37 mouse cellular contexts compared by ENCODE assay signal in genomic region chr1:81092056-81092455, GRCm38 (mm10). TPM values are rescaled to one million over a fixed set of nuclear protein-coding genes. Genes with fewer than 3 reads are reported as not detected.
"Had no signal": no experiment of that assay in that cellular context is flagged by ENCODE, and none has a peak within 500 bp of the region (broad histone marks: within the 10 kb centered on the region; RNA-seq: fewer than 3 reads in every experiment).

No protein-coding gene starts in this region.

- H3K4me1 ChIP-seq: limb, embryonic 10.5 days; limb, embryonic 12.5 days; limb, embryonic 13.5 days; limb, embryonic 15.5 days; liver, embryonic 12.5 days; liver, embryonic 13.5 days; liver, embryonic 15.5 days; lung, embryonic 15.5 days; megakaryocyte, embryonic 14.5 days; midbrain, embryonic 12.5 days had no signal

- H3K9me3 ChIP-seq: limb, embryonic 10.5 days; limb, embryonic 12.5 days; limb, embryonic 13.5 days; limb, embryonic 15.5 days; liver, embryonic 12.5 days; liver, embryonic 13.5 days; liver, embryonic 15.5 days; lung, embryonic 15.5 days; megakaryocyte, embryonic 14.5 days; midbrain, embryonic 12.5 days; midbrain, embryonic 13.5 days; midbrain, embryonic 15.5 days had no signal

- ATAC-seq: liver, embryonic 12.5 days; liver, postnatal 0 days; lung, postnatal 0 days; midbrain, embryonic 13.5 days; midbrain, embryonic 15.5 days; midbrain, embryonic 16.5 days had no signal

- H3K27ac ChIP-seq: left cerebral cortex, adult 2 months; limb, embryonic 10.5 days; limb, embryonic 12.5 days; limb, embryonic 13.5 days; limb, embryonic 15.5 days; liver, embryonic 12.5 days; liver, embryonic 13.5 days; liver, embryonic 14.5 days; liver, embryonic 15.5 days; lung, embryonic 15.5 days; macrophage; midbrain, embryonic 12.5 days; midbrain, embryonic 13.5 days; midbrain, embryonic 15.5 days had no signal

- H3K27me3 ChIP-seq: limb, embryonic 12.5 days; limb, embryonic 13.5 days; limb, embryonic 15.5 days; liver, embryonic 12.5 days; liver, embryonic 13.5 days; liver, embryonic 15.5 days; lung, embryonic 15.5 days; megakaryocyte, embryonic 14.5 days; midbrain, embryonic 12.5 days; midbrain, embryonic 13.5 days; midbrain, embryonic 15.5 days had no signal

- H3K9ac ChIP-seq: limb, embryonic 12.5 days; limb, embryonic 13.5 days; limb, embryonic 15.5 days; liver, embryonic 12.5 days; liver, embryonic 13.5 days; liver, embryonic 14.5 days; liver, embryonic 15.5 days; liver, postnatal 0 days; lung, embryonic 14.5 days; lung, embryonic 15.5 days; midbrain, embryonic 12.5 days; midbrain, embryonic 13.5 days; midbrain, embryonic 15.5 days had no signal

- DNase-seq: left cerebral cortex, postnatal 4 days; liver; liver, embryonic 13.5 days; liver, postnatal 0 days; lung, adult 18-20 months; lung, adult 2 months; lung, embryonic 14.5 days; lung, postnatal 10 days; lung, postnatal 14 days; lung, postnatal 36 days; lung, postnatal 4 days had no signal

- H3K4me3 ChIP-seq: left cerebral cortex, adult 2 months; limb, embryonic 10.5 days; limb, embryonic 12.5 days; limb, embryonic 13.5 days; limb, embryonic 15.5 days; liver, embryonic 12.5 days; liver, embryonic 13.5 days; liver, embryonic 15.5 days; lung, embryonic 15.5 days; megakaryocyte, embryonic 14.5 days; midbrain, embryonic 12.5 days; midbrain, embryonic 13.5 days; midbrain, embryonic 15.5 days; myocyte had no signal

- H3K36me3 ChIP-seq: limb, embryonic 10.5 days; limb, embryonic 12.5 days; limb, embryonic 13.5 days; limb, embryonic 15.5 days; liver, embryonic 12.5 days; liver, embryonic 13.5 days; liver, embryonic 15.5 days; lung, embryonic 15.5 days; midbrain, embryonic 12.5 days; midbrain, embryonic 13.5 days; midbrain, embryonic 15.5 days had no signal

- H3K4me2 ChIP-seq: limb, embryonic 12.5 days; limb, embryonic 13.5 days; limb, embryonic 15.5 days; liver, embryonic 11.5 days; liver, embryonic 12.5 days; liver, embryonic 13.5 days; liver, embryonic 15.5 days; lung, embryonic 14.5 days; lung, embryonic 15.5 days; midbrain, embryonic 11.5 days; midbrain, embryonic 12.5 days; midbrain, embryonic 13.5 days; midbrain, embryonic 15.5 days had no signal

RNA-seq across cellular contexts. Expression of gene Nyap2, which starts 15.3 kb away (rescaled TPM):
- total RNA-seq: liver, adult 2 months; megakaryocyte progenitor cell, adult 5-6 weeks; megakaryocyte, adult 5-6 weeks; megakaryocyte-erythroid progenitor cell, adult 5-6 weeks; monocyte, adult 5-6 weeks had no signal
- polyA plus RNA-seq: limb, embryonic 10.5 days; limb, embryonic 11.5 days; liver, adult 2 months; liver, embryonic 11.5 days; liver, embryonic 14.5 days; liver, embryonic 15.5 days; liver, embryonic 16.5 days; liver, postnatal 0 days; lung, adult 2 months; lung, embryonic 14.5 days; lung, postnatal 0 days had no signal
